Mouse (Mus musculus) heart, adult 2 months (tissue): ENCODE data around the gene Ropn1l.

Experiments
- CTCF ChIP-seq: fragments of 200-600 bp; IDR thresholded peaks from 2 replicates; pipeline ENCODE4 v1.8.1; 2022; ENCODE audit warnings: antibody characterized with exemption, mild to moderate bottlenecking, moderate library complexity
- POLR2A ChIP-seq: fragments of 200-500 bp; IDR thresholded peaks from 2 replicates; pipeline ENCODE4 v1.6.1; 2011; ENCODE audit warnings: mild to moderate bottlenecking, low read depth, low read length, control low read depth; ENCODE audit not compliant: insufficient read depth

DNA sequence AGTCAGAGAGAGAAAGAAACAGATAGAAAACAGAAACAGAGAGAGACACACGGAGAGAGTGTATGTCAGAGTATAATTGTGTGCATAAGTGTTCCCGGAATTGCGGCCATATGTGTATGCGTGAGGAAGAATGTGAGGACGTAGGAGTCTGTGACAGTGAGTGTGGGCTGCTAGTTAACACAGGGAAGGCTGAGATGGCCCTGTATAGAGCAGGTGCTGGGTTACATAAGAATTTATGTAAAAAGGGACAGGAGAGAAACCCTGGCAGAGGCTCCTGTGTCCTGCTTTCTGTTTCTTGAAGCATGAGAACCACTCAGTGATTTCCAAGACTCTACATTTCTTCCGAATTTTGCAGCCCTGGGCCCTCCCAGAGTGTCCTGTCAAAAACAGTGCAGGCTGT is 60.1 kb downstream of the Ropn1l start:
- TF ChIP-seq CTCF (no peak), POLR2A (no peak)
